Mouse (Mus musculus) erythroblast, embryonic 14.5 days (primary cell): Measurements from ENCODE around the gene Rad51b.

ENCODE experiments used
- GATA1 ChIP-seq: IDR thresholded peaks from 2 replicates; pipeline ENCODE4 v1.6.1; 2012; ENCODE audit warnings: low read length, inconsistent platforms, mixed read lengths
- TAL1 ChIP-seq: IDR thresholded peaks from 3 replicates; pipeline ENCODE4 v1.6.1; 2012; ENCODE audit warnings: low read length, inconsistent platforms, mixed read lengths

GRCm38 (mm10) chr12:79788340-79788739, 491.3 kb downstream of the Rad51b start:
- TF ChIP-seq GATA1 (no peak), TAL1 (no peak)
